Mouse (Mus musculus) embryonic facial prominence, embryonic 13.5 days (tissue): ENCODE measurements around the gene Zbtb38. TPM values are rescaled to one million over a fixed set of nuclear protein-coding genes. Genes with fewer than 3 reads are reported as not detected.

ENCODE experiments used
- ATAC-seq: fragments of 200-750 bp; cut with Nextera tagmentation; 2 replicates; pipeline ENCODE4 v1.8.0; 2017; ENCODE audit warnings: low read depth; ENCODE audit not compliant: insufficient number of reproducible peaks, insufficient read depth, low FRiP score, low TSS enrichment
- H3K27ac ChIP-seq: fragments of 300-500 bp; sonication (generic); 2 replicates; pipeline ENCODE4 v1.5.1; 2015; ENCODE audit warnings: moderate library complexity, mild to moderate bottlenecking, inconsistent platforms
- H3K27me3 ChIP-seq: fragments of 300-500 bp; sonication (generic); 2 replicates; pipeline ENCODE4 v1.6.1; 2015; ENCODE audit warnings: mild to moderate bottlenecking, inconsistent platforms
- H3K36me3 ChIP-seq: fragments of 300-500 bp; sonication (generic); 2 replicates; pipeline ENCODE4 v1.6.1; 2015; ENCODE audit warnings: mild to moderate bottlenecking, inconsistent platforms
- H3K4me1 ChIP-seq: fragments of 300-500 bp; sonication (generic); 2 replicates; pipeline ENCODE4 v1.6.1; 2015; ENCODE audit warnings: inconsistent platforms
- H3K4me2 ChIP-seq: fragments of 300-500 bp; sonication (generic); 2 replicates; pipeline ENCODE4 v1.6.1; 2015; ENCODE audit warnings: moderate library complexity, mild to moderate bottlenecking, inconsistent platforms
- H3K4me3 ChIP-seq: fragments of 300-500 bp; sonication (generic); 2 replicates; pipeline ENCODE4 v1.5.1; 2015; ENCODE audit warnings: mild to moderate bottlenecking, inconsistent platforms
- H3K9ac ChIP-seq: fragments of 300-500 bp; sonication (generic); 2 replicates; pipeline ENCODE4 v1.6.1; 2015; ENCODE audit warnings: mild to moderate bottlenecking, inconsistent platforms
- H3K9me3 ChIP-seq: fragments of 300-500 bp; sonication (generic); 2 replicates; pipeline ENCODE4 v1.6.1; 2016; ENCODE audit warnings: inconsistent platforms
- WGBS: fragments of 180-500 bp; shearing (Covaris S2); methylation state at CpG from one replicate; pipeline ENCODE4 v1.1.7; 2015; ENCODE audit warnings: mixed read lengths; 5-methylcytosine and 5-hydroxymethylcytosine counted together
- polyA plus RNA-seq: library from polyadenylated mRNA; unstranded; fragments of >200 nt; fragmentation: Nextera tagmentation; extraction: Ambion mirVana; gene quantifications from 2 replicates; pipeline ENCODE4 v1.2.1, GENCODE M21; 2015

The Zbtb38 gene
- polyA plus RNA-seq, 1 experiment from 2014 or later, result 14.6 TPM

- Histone ChIP-seq H3K36me3 (no peaks in the 10 kb centered on the region), H3K4me1 (no peaks in the 10 kb centered on the region), H3K27me3 (no peaks in the 10 kb centered on the region), H3K9me3 (no peaks in the 10 kb centered on the region), H3K4me2 (no peak overlapping the region), H3K4me3 (no peak overlapping the region), H3K27ac (no peak overlapping the region), H3K9ac (no peak overlapping the region)
- no peak for ATAC-seq
- 89% methylated on average over 7 of the region's 7 CpGs for WGBS
Observed at GRCm38 (mm10) chr9:96639451-96639850, 113.2 kb downstream of the Zbtb38 start.

GRCm38 (mm10) chr9:96638508-96638907 lies 114.1 kb downstream of the Zbtb38 start:
- H3K4me3 ChIP-seq, result no peak overlapping the region
- no peak overlapping the region for H3K27ac ChIP-seq
- H3K27me3 ChIP-seq, result no peaks in the 10 kb centered on the region
- no peaks in the 10 kb centered on the region for H3K9me3 ChIP-seq
- H3K36me3 ChIP-seq, result no peaks in the 10 kb centered on the region
- no peak overlapping the region for H3K4me2 ChIP-seq
- WGBS, result 75% methylated on average over 7 of the region's 7 CpGs
- no peak for ATAC-seq
- H3K4me1 ChIP-seq, result no peaks in the 10 kb centered on the region
- no peak overlapping the region for H3K9ac ChIP-seq

GRCm38 (mm10) chr9:96637157-96637548 lies 115.5 kb downstream of the Zbtb38 start:
- Histone ChIP-seq H3K9ac (no peak overlapping the region), H3K4me1 (peaks cover 1% of the 10 kb centered on the region), H3K27ac (no peak overlapping the region), H3K27me3 (no peaks in the 10 kb centered on the region), H3K4me3 (no peak overlapping the region), H3K9me3 (no peaks in the 10 kb centered on the region), H3K36me3 (no peaks in the 10 kb centered on the region), H3K4me2 (no peak overlapping the region)
- 56% methylated on average over 7 of the region's 7 CpGs for WGBS
- no peak for ATAC-seq

- peaks cover 7% of the 10 kb centered on the region for H3K4me1 ChIP-seq
- H3K4me2 ChIP-seq, result no peak overlapping the region
- H3K9ac ChIP-seq, result no peak overlapping the region
- no peaks in the 10 kb centered on the region for H3K36me3 ChIP-seq
- no peak overlapping the region for H3K4me3 ChIP-seq
- H3K27me3 ChIP-seq, result no peaks in the 10 kb centered on the region
- no peak for ATAC-seq
- 57% methylated on average over 9 of the region's 9 CpGs for WGBS
- no peak overlapping the region for H3K27ac ChIP-seq
- no peaks in the 10 kb centered on the region for H3K9me3 ChIP-seq
Observed at GRCm38 (mm10) chr9:96636423-96637156, 116.0 kb downstream of the Zbtb38 start.

- H3K9me3 ChIP-seq, result no peaks in the 10 kb centered on the region
- H3K9ac ChIP-seq, result no peak overlapping the region
- no peak for ATAC-seq
- peaks cover 7% of the 10 kb centered on the region for H3K4me1 ChIP-seq
- H3K4me2 ChIP-seq, result no peak overlapping the region
- no peak overlapping the region for H3K27ac ChIP-seq
- 66% methylated on average over 3 of the region's 3 CpGs for whole genome bisulfite sequencing
- no peak overlapping the region for H3K4me3 ChIP-seq
- H3K27me3 ChIP-seq, result no peaks in the 10 kb centered on the region
- H3K36me3 ChIP-seq, result no peaks in the 10 kb centered on the region
Observed at GRCm38 (mm10) chr9:96635899-96636298, 116.7 kb downstream of the Zbtb38 start.

- Histone ChIP-seq H3K36me3 (no peaks in the 10 kb centered on the region), H3K4me3 (no peak overlapping the region), H3K27me3 (no peaks in the 10 kb centered on the region), H3K9ac (no peak overlapping the region), H3K4me2 (no peak overlapping the region), H3K9me3 (no peaks in the 10 kb centered on the region), H3K27ac (no peak overlapping the region), H3K4me1 (peaks cover 7% of the 10 kb centered on the region)
- WGBS, result 50% methylated on average over 6 of the region's 6 CpGs
- no peak for ATAC-seq
Observed at GRCm38 (mm10) chr9:96635176-96635575, 117.5 kb downstream of the Zbtb38 start.

- Histone ChIP-seq H3K36me3 (no peaks in the 10 kb centered on the region), H3K4me1 (peaks cover 9% of the 10 kb centered on the region), H3K9me3 (no peaks in the 10 kb centered on the region), H3K4me3 (no peak overlapping the region), H3K27me3 (no peaks in the 10 kb centered on the region), H3K9ac (no peak overlapping the region), H3K27ac (no peak overlapping the region), H3K4me2 (no peak overlapping the region)
- WGBS, result 85% methylated on average over 2 of the region's 2 CpGs
- ATAC-seq, result no peak
Observed at GRCm38 (mm10) chr9:96633771-96634170, 118.9 kb downstream of the Zbtb38 start.

Other genes starting within 250 kb of the Zbtb38 start
- gene Gm28729, start 227.6 kb downstream of the Zbtb38 start, polyA plus RNA-seq, result not detected in 2 replicates
- gene Rasa2, start 121.2 kb downstream of the Zbtb38 start, polyA plus RNA-seq, result 21.5 and 23.4 TPM in 2 replicates
- gene Pxylp1, start 139.8 kb upstream of the Zbtb38 start, polyA plus RNA-seq, result 29.1 and 33.7 TPM in 2 replicates